Mouse (Mus musculus) CH12.LX (cell line): ENCODE results near the gene Ap1m2. TPM values are rescaled to one million over a fixed set of nuclear protein-coding genes. Genes with fewer than 3 reads are reported as not detected.

Source experiments
- DNase-seq: peaks from one replicate; pipeline ENCODE4 v3.0.0-alpha.2; 2013; ENCODE audit errors: extremely low read depth
- H3K27ac ChIP-seq: 2 replicates; pipeline ENCODE4 v1.5.1; 2012; ENCODE audit warnings: low read depth, mild to moderate bottlenecking, control low read depth, moderate library complexity; ENCODE audit not compliant: insufficient read depth
- H3K27me3 ChIP-seq: replicated peaks from 2 replicates; pipeline ENCODE3; 2012; ENCODE audit warnings: inconsistent platforms
- H3K36me3 ChIP-seq, 2 experiments: replicated peaks in 1 of 2; 2 replicates each; pipeline versions ENCODE3 to v1.6.1; 2012; ENCODE audit warnings: inconsistent platforms in 1 of 2, low read length in 1 of 2, mild to moderate bottlenecking in 1 of 2, mixed read lengths in 1 of 2, moderate library complexity in 1 of 2; ENCODE audit not compliant: control insufficient read depth in 1 of 2, insufficient read depth in 1 of 2
- H3K4me1 ChIP-seq, 2 experiments: 2 replicates each; pipeline ENCODE4 v1.6.1; 2012; ENCODE audit warnings: inconsistent platforms in 1 of 2, moderate library complexity in 1 of 2; ENCODE audit not compliant: insufficient read depth in 2 of 2, control insufficient read depth in 1 of 2
- H3K4me2 ChIP-seq: 2 replicates; pipeline ENCODE4 v1.6.1; 2012; ENCODE audit warnings: low read depth, mild to moderate bottlenecking, control low read depth; ENCODE audit not compliant: poor library complexity, insufficient read depth, severe bottlenecking
- H3K4me3 ChIP-seq, 3 experiments: fragments of 150-350 bp in 1 of 3; sonication (generic) in 1 of 3; replicated peaks in 1 of 3; 2 replicates each; pipeline versions ENCODE3 to v1.5.1; 2011 to 2012; ENCODE audit warnings: low read depth in 2 of 3, low read length in 2 of 3, mild to moderate bottlenecking in 2 of 3, moderate library complexity in 2 of 3, control low read depth in 1 of 3, improper control_type of control experiment in 1 of 3, inconsistent platforms in 1 of 3, mixed read lengths in 1 of 3; ENCODE audit not compliant: poor library complexity in 1 of 3
- H3K79me2 ChIP-seq: replicated peaks from 2 replicates; pipeline ENCODE4 v1.6.1; 2012; ENCODE audit warnings: mild to moderate bottlenecking, moderate library complexity; ENCODE audit not compliant: control insufficient read depth, poor library complexity, insufficient read depth, severe bottlenecking; ENCODE audit errors: extremely low read depth
- H3K9ac ChIP-seq: 2 replicates; pipeline ENCODE4 v1.6.1; 2012; ENCODE audit warnings: low read depth, mild to moderate bottlenecking, control low read depth, moderate library complexity; ENCODE audit not compliant: insufficient read depth
- H3K9me3 ChIP-seq: replicated peaks from 2 replicates; pipeline ENCODE3; 2012; ENCODE audit warnings: low read length, inconsistent platforms, mixed read lengths
- BHLHE40 ChIP-seq: IDR thresholded peaks from 2 replicates; pipeline ENCODE4 v1.6.1; 2011; ENCODE audit warnings: mild to moderate bottlenecking, low read depth, low read length, improper control_type of control experiment
- CHD2 ChIP-seq: IDR thresholded peaks from 2 replicates; pipeline ENCODE4 v1.6.1; 2011; ENCODE audit warnings: low read length, improper control_type of control experiment
- CTCF ChIP-seq, 2 experiments: IDR thresholded peaks in 1 of 2; conservative IDR thresholded peaks in 1 of 2; 2 replicates each; pipeline ENCODE4 v1.5.1; 2011 to 2012; ENCODE audit warnings: low read depth in 2 of 2, low read length in 2 of 2, improper control_type of control experiment in 1 of 2, inconsistent platforms in 1 of 2, mild to moderate bottlenecking in 1 of 2, moderate library complexity in 1 of 2
- E2F4 ChIP-seq: IDR thresholded peaks from 2 replicates; pipeline ENCODE4 v1.6.1; 2011; ENCODE audit warnings: low read depth, low read length, improper control_type of control experiment; ENCODE audit not compliant: insufficient replicate concordance
- ETS1 ChIP-seq: conservative IDR thresholded peaks from 2 replicates; pipeline ENCODE4 v1.6.1; 2012; ENCODE audit warnings: low read depth, mild to moderate bottlenecking, inconsistent platforms, low read length, improper control_type of control experiment, moderate library complexity
- GABPA ChIP-seq: IDR thresholded peaks from 2 replicates; pipeline ENCODE4 v1.6.1; 2012; ENCODE audit warnings: low read depth, low read length, improper control_type of control experiment, inconsistent platforms; ENCODE audit not compliant: insufficient replicate concordance
- HCFC1 ChIP-seq: IDR thresholded peaks from 2 replicates; pipeline ENCODE4 v1.6.1; 2012; ENCODE audit warnings: low read depth, mild to moderate bottlenecking, inconsistent platforms, low read length, improper control_type of control experiment
- JUN ChIP-seq: IDR thresholded peaks from 2 replicates; pipeline ENCODE4 v1.6.1; 2011; ENCODE audit warnings: low read depth, mild to moderate bottlenecking, low read length, improper control_type of control experiment, moderate library complexity; ENCODE audit not compliant: insufficient read depth
- MAFK ChIP-seq: IDR thresholded peaks from 2 replicates; pipeline ENCODE4 v1.6.1; 2011; ENCODE audit warnings: low read length, improper control_type of control experiment; ENCODE audit not compliant: insufficient replicate concordance
- MXI1 ChIP-seq: IDR thresholded peaks from 2 replicates; pipeline ENCODE4 v1.6.1; 2011; ENCODE audit warnings: mild to moderate bottlenecking, low read depth, low read length, improper control_type of control experiment
- MYC ChIP-seq: IDR thresholded peaks from 2 replicates; pipeline ENCODE4 v1.6.1; 2011; ENCODE audit warnings: low read depth, mild to moderate bottlenecking, improper control_type of control experiment, low read length
- NELFE ChIP-seq: IDR thresholded peaks from 2 replicates; pipeline ENCODE4 v1.6.1; 2011; ENCODE audit warnings: low read depth, low read length, improper control_type of control experiment
- PAX5 ChIP-seq: IDR thresholded peaks from 2 replicates; pipeline ENCODE4 v1.6.1; 2012; ENCODE audit warnings: low read length, inconsistent platforms, mixed read lengths
- POLR2AphosphoS2 ChIP-seq: IDR thresholded peaks from 2 replicates; pipeline ENCODE4 v1.6.1; 2011; ENCODE audit warnings: low read depth, low read length, improper control_type of control experiment
- RAD21 ChIP-seq: IDR thresholded peaks from 2 replicates; pipeline ENCODE4 v1.6.1; 2011; ENCODE audit warnings: low read depth, mild to moderate bottlenecking, low read length, improper control_type of control experiment, moderate library complexity
- TBP ChIP-seq: conservative IDR thresholded peaks from 2 replicates; pipeline ENCODE4 v1.6.1; 2011; ENCODE audit warnings: low read depth, low read length, improper control_type of control experiment
- USF1 ChIP-seq: IDR thresholded peaks from 2 replicates; pipeline ENCODE4 v1.6.1; 2014; ENCODE audit warnings: low read depth, mild to moderate bottlenecking, inconsistent platforms, low read length, improper control_type of control experiment
- ZC3H11A ChIP-seq: IDR thresholded peaks from 2 replicates; pipeline ENCODE4 v1.6.1; 2012; ENCODE audit warnings: low read depth, mild to moderate bottlenecking, inconsistent platforms, low read length, improper control_type of control experiment
- ZMIZ1 ChIP-seq: IDR thresholded peaks from 2 replicates; pipeline ENCODE4 v1.6.1; 2012; ENCODE audit warnings: low read depth, mild to moderate bottlenecking, inconsistent platforms, low read length, improper control_type of control experiment
- ZNF384 ChIP-seq: IDR thresholded peaks from 2 replicates; pipeline ENCODE4 v1.6.1; 2012; ENCODE audit warnings: low read depth, low read length, improper control_type of control experiment, inconsistent platforms
- dilution Hi-C: fragments of 300-500 bp; cut with MboI; formaldehyde crosslinking; loops from 2 replicates; pipeline ENCODE4 v1.14.3; 2020; ENCODE audit warnings: low sequenced_read_pairs; ENCODE audit not compliant: extremely low pct_unique_long_range_greater_than_20kb, extremely low pct_ligation_motif_present
- in situ Hi-C: fragments of 300-500 bp; cut with MboI; formaldehyde crosslinking; loops from 3 replicates; pipeline ENCODE4 v1.14.3; 2019; ENCODE audit warnings: low sequenced_read_pairs, low pct_ligation_motif_present, low pct_unique_long_range_greater_than_20kb, mixed read lengths
- polyA plus RNA-seq: library from polyadenylated mRNA; unstranded; fragments of >175 nt; gene quantifications from 2 replicates; pipeline ENCODE4 v1.2.1, GENCODE M21; 2012; ENCODE audit warnings: low read depth; ENCODE audit not compliant: insufficient read length
- total RNA-seq, 2 experiments: library from RNA; depleted of rRNA; stranded (reverse); fragments of 300-350 nt in 1 of 2; fragments of >200 nt in 1 of 2; gene quantifications; 2 replicates each; pipeline ENCODE4 v1.2.3; 2012 to 2014

Ap1m2 gene
- total and polyA plus RNA-seq, 3 experiments: 0.51 to 2.6 (median 0.51) TPM

- dilution Hi-C loops (no loop called here), in situ Hi-C loops (no loop called here)
- DNase-seq: no peak
- H3K4me3 ChIP-seq: no peak overlapping the region
- H3K9ac ChIP-seq: no peak overlapping the region
- H3K79me2 ChIP-seq: no peaks in the 10 kb centered on the region
- no peak overlapping the region for H3K4me2 ChIP-seq
- H3K27ac ChIP-seq: no peak overlapping the region
- no peaks in the 10 kb centered on the region for H3K4me1 ChIP-seq
- no peak for TF ChIP-seq POLR2AphosphoS2
- no peak for TF ChIP-seq RAD21
- no peak for TF ChIP-seq MXI1
- TF ChIP-seq MAFK: no peak
- no peak for TF ChIP-seq ZC3H11A
- TF ChIP-seq CHD2: no peak
- no peak for TF ChIP-seq PAX5
- TF ChIP-seq MYC: no peak
- TF ChIP-seq NELFE: no peak
- TF ChIP-seq ZMIZ1: no peak
- TF ChIP-seq JUN: no peak
- no peak for TF ChIP-seq BHLHE40
- no peak for TF ChIP-seq ETS1
- no peak for TF ChIP-seq ZNF384
- no peak for TF ChIP-seq USF1
- TF ChIP-seq GABPA: no peak
- TF ChIP-seq E2F4: no peak
- TF ChIP-seq TBP: no peak
- TF ChIP-seq HCFC1: no peak
- no peak for TF ChIP-seq CTCF (conservative IDR thresholded peaks at IDR 0.05 in 1 of 2, IDR thresholded peaks at IDR 0.05 in 1 of 2; ENCODE audit: low read depth in 2 of 2, low read length in 2 of 2)
- peaks cover 60 to 93% of the 10 kb centered on the region in 2 experiments for H3K36me3 ChIP-seq
- H3K27me3 ChIP-seq: no peaks in the 10 kb centered on the region
- peaks cover 3% of the 10 kb centered on the region for H3K9me3 ChIP-seq
Observed at GRCm38 (mm10) chr9:21346627-21347365, 34.7 kb upstream of the Ap1m2 start.

- no peak for DNase-seq
- dilution Hi-C loops: no loop called here
- H3K4me3 ChIP-seq: no peak overlapping the region
- no peak overlapping the region for H3K27ac ChIP-seq
- H3K27me3 ChIP-seq: no peaks in the 10 kb centered on the region
- peaks cover 0 to 3% of the 10 kb centered on the region in 2 experiments; a peak in 1 of 4 replicates for H3K4me1 ChIP-seq
- H3K9ac ChIP-seq: no peak overlapping the region
- in situ Hi-C loops: no loop called here
- no peak overlapping the region for H3K4me2 ChIP-seq
- TF ChIP-seq RAD21 (no peak), ZMIZ1 (no peak)
- no peaks in the 10 kb centered on the region for H3K9me3 ChIP-seq
- 0 out of 2 replicates have a peak, but pooled peaks cover 2% of the 10 kb centered on the region for H3K79me2 ChIP-seq
- peaks cover 36 to 89% of the 10 kb centered on the region in 2 experiments for H3K36me3 ChIP-seq
Observed at GRCm38 (mm10) chr9:21340411-21340810, 28.3 kb upstream of the Ap1m2 start.
